Mouse (Mus musculus): ENCODE results near the gene Srsf12. TPM values are rescaled to one million over a fixed set of nuclear protein-coding genes. Genes with fewer than 3 reads are reported as not detected.

Gene Srsf12
- polyA plus RNA-seq (2012; rRNA removed), result 48.0 and 48.4 TPM in 2 replicates

GRCm38 (mm10) chr4:33208881-33209841 lies at the start of gene Srsf12:
Srsf12 (plus strand) TSS chr4:33208991.

GRCm38 (mm10) chr4:33189735-33190036 lies 19.1 kb upstream of the Srsf12 start, which contains the start of gene Pm20d2:
Pm20d2 (minus strand) TSS chr4:33189737.

Other genes with a start within 250 kb of the Srsf12 start
- gene Rragd, start 226.0 kb upstream of the Srsf12 start, polyA plus RNA-seq (2012; rRNA removed), result 31.1 and 31.8 TPM in 2 replicates
- gene Ube2j1, start 177.6 kb upstream of the Srsf12 start, polyA plus RNA-seq (2012; rRNA removed), result 45.0 and 48.5 TPM in 2 replicates
- gene Gabrr2, start 146.0 kb upstream of the Srsf12 start, polyA plus RNA-seq (2012; rRNA removed), result 0.37 and 0.58 TPM in 2 replicates
- gene Gabrr1, start 76.5 kb upstream of the Srsf12 start, polyA plus RNA-seq (2012; rRNA removed), result 0.40 and 0.49 TPM in 2 replicates
- gene Pm20d2, start 19.3 kb upstream of the Srsf12 start, polyA plus RNA-seq (2012; rRNA removed), result 4.8 and 4.9 TPM in 2 replicates
- gene Pnrc1, start 81.2 kb downstream of the Srsf12 start, polyA plus RNA-seq (2012; rRNA removed), result 38.3 and 43.9 TPM in 2 replicates
- 11.9 and 12.2 TPM in 2 replicates for gene Rngtt, start 101.3 kb downstream of the Srsf12 start, polyA plus RNA-seq (2012; rRNA removed)